Mouse (Mus musculus): ENCODE measurements at regions not wholly inside any gene's neighbourhood (a gene's known extent, or its start where the extent isn't known, plus 50 kb on each side); places are given as distances from the start of the nearest gene placed in this dataset.

GRCm38 (mm10) chr16:73424851-73425250 is 986.8 kb downstream of the Robo2 start:
- TF ChIP-seq MAFK (IDR thresholded peaks at IDR 0.05; ENCODE audit: insufficient read depth, low read depth, low read length) (no peak), HCFC1 (IDR thresholded peaks at IDR 0.05; ENCODE audit: borderline replicate concordance, insufficient read depth, low read length) (no peak), ZC3H11A (IDR thresholded peaks at IDR 0.05; ENCODE audit: borderline replicate concordance, low read depth, low read length) (no peak)

All from ES-E14 (cell line).